Mouse (Mus musculus): ENCODE results near the gene Ager. TPM values are rescaled to one million over a fixed set of nuclear protein-coding genes. Genes with fewer than 3 reads are reported as not detected.

Gene Ager
- polyA plus RNA-seq, 1 experiment from 2014 or later = 3.2 TPM

DNA sequence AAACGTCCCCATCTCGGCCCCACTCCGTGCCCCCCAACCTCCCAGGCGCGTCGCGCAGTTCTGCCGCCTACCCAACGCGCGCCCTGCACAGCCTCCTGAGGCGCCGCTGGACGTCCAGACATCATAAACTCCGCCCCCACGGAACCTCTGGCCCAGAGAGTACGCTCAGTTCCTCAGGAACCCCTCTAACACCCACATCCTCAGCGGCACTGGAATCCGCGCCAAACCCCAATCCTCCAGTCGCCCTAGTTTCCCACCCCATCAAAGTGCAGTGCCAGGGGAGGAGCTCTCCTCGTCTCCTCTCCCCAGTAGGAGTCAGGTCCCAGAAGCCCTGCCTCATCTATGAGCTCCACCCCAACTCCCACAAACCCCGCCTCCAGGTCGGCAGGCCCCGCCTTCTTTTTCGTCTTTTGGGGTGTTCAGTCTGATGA lies 34.6 kb downstream of the Ager start:
- under 1% methylated on average over 26 of the region's 26 CpGs for WGBS (ENCODE audit: insufficient replicate concordance)
- no peak for ATAC-seq (replicated peaks; ENCODE audit: insufficient number of reproducible peaks, low FRiP score, low TSS enrichment)
- Histone ChIP-seq H3K9ac (ENCODE audit: low read depth, low read length) (no peak overlapping the region), H3K27ac (ENCODE audit: low read depth, low read length) (no peak overlapping the region), H3K4me3 (ENCODE audit: low read depth, low read length) (peak overlapping the region; percentile 30), H3K27me3 (ENCODE audit: control insufficient read depth, insufficient read depth, low read length) (peaks cover 51% of the 10 kb centered on the region), H3K4me2 (peak overlapping the region; percentile 60), H3K36me3 (ENCODE audit: control insufficient read depth, insufficient read depth, low read length) (no peaks in the 10 kb centered on the region), H3K4me1 (ENCODE audit: control insufficient read depth, insufficient read depth, low read length) (peaks cover 24% of the 10 kb centered on the region), H3K9me3 (replicated peaks; ENCODE audit: control insufficient read depth, low read length) (no peaks in the 10 kb centered on the region)

DNA sequence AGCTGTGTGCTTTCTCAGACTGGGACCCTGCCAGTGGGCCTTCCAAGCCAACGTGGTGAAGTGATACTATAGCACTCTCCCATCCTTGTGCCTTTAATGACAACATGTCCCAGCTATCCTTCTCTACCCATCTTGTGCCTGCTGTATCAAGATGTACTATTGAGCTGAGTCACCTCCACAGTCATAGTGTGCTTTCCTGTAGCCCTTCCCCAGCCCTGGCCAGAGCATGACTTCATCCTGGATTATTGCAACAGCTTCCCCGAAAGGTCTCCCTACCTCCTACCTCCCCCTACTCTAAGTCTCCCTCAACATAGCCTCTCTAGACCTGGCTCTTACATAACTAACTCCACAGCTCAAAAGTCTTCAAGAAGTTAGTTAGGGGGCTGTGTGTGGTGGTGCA lies 38.0 kb downstream of the Ager start:
- no peak overlapping the region for H3K27ac ChIP-seq (ENCODE audit: low read depth, low read length)
- H3K4me1 ChIP-seq (ENCODE audit: control insufficient read depth, insufficient read depth, low read length) = peaks cover 8% of the 10 kb centered on the region
- H3K27me3 ChIP-seq (ENCODE audit: control insufficient read depth, insufficient read depth, low read length) = peaks cover 33% of the 10 kb centered on the region
- H3K9ac ChIP-seq (ENCODE audit: low read depth, low read length) = no peak overlapping the region
- no peak overlapping the region for H3K4me2 ChIP-seq
- WGBS (ENCODE audit: insufficient replicate concordance) = 64% methylated on average over 2 of the region's 2 CpGs
- no peaks in the 10 kb centered on the region for H3K36me3 ChIP-seq (ENCODE audit: control insufficient read depth, insufficient read depth, low read length)
- no peaks in the 10 kb centered on the region for H3K9me3 ChIP-seq (replicated peaks; ENCODE audit: control insufficient read depth, low read length)
- H3K4me3 ChIP-seq (ENCODE audit: low read depth, low read length) = no peak overlapping the region
- no peak for ATAC-seq (replicated peaks; ENCODE audit: insufficient number of reproducible peaks, low FRiP score, low TSS enrichment)

DNA sequence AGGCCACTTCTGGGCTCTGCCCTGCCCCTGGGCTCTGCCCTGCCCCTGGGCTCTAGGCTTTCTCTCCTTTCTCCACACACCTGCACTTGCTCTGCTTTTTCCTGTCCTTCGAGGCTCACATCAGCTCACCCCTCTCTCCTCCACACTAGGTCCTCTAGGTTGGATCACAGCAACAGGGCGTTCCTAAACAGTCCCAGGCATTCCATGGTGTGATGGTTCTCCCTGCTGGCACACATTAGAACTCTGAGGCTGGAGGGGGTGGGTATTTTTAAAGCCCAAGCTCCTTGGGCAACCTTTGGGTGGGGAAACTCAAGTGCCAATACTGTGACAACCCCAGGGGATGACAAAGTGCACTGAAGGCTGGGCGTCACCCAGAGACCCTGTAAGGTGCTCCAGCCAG lies 39.8 kb downstream of the Ager start:
- no peak overlapping the region for H3K9ac ChIP-seq (ENCODE audit: low read depth, low read length)
- H3K27ac ChIP-seq (ENCODE audit: low read depth, low read length) = no peak overlapping the region
- H3K36me3 ChIP-seq (ENCODE audit: control insufficient read depth, insufficient read depth, low read length) = no peaks in the 10 kb centered on the region
- no peak for ATAC-seq (replicated peaks; ENCODE audit: insufficient number of reproducible peaks, low FRiP score, low TSS enrichment)
- no peak overlapping the region for H3K4me2 ChIP-seq
- H3K4me1 ChIP-seq (ENCODE audit: control insufficient read depth, insufficient read depth, low read length) = no peaks in the 10 kb centered on the region
- 62% methylated on average over 3 of the region's 3 CpGs for WGBS (ENCODE audit: insufficient replicate concordance)
- H3K4me3 ChIP-seq (ENCODE audit: low read depth, low read length) = no peak overlapping the region
- H3K27me3 ChIP-seq (ENCODE audit: control insufficient read depth, insufficient read depth, low read length) = peaks cover 15% of the 10 kb centered on the region
- no peaks in the 10 kb centered on the region for H3K9me3 ChIP-seq (replicated peaks; ENCODE audit: control insufficient read depth, low read length)

DNA sequence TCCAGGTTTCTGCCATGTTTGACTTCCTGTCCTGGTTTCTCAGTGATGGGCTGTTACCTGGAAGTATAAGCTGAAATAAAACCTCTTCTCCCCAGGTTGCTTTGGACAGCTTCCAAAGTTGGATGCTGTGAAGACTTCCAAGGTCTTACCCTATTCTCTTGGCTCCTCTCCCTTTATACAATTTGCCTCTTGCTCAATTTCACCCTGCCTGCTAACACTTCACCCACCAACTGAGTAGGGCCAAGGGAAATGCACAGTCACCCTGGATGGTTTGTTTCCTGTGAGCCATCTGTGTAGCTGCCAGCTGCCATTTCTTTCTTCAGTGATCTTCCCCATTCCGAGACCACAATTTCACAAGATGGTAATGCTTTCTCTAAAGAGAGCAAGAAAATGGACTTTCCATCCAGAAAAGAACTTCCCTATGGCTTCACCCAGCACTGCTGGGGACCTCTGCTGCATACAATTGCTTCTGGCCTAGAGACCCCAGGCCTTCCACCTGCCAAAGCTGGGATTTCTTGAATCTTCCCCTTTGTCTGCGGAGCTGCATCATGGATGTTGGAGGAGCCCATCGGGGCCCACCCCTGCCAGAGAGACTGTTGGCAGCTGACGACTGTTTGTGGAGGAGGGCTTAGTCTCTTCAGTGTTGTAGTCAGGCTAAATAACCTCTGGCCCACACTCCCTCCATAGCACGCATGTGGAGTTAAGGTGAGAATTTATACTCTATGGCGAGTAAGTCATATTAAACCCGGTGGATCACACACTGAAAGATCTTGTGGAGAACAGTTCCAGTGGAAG lies 42.0 kb downstream of the Ager start:
- no peak for ATAC-seq (replicated peaks; ENCODE audit: insufficient number of reproducible peaks, low FRiP score, low TSS enrichment)

DNA sequence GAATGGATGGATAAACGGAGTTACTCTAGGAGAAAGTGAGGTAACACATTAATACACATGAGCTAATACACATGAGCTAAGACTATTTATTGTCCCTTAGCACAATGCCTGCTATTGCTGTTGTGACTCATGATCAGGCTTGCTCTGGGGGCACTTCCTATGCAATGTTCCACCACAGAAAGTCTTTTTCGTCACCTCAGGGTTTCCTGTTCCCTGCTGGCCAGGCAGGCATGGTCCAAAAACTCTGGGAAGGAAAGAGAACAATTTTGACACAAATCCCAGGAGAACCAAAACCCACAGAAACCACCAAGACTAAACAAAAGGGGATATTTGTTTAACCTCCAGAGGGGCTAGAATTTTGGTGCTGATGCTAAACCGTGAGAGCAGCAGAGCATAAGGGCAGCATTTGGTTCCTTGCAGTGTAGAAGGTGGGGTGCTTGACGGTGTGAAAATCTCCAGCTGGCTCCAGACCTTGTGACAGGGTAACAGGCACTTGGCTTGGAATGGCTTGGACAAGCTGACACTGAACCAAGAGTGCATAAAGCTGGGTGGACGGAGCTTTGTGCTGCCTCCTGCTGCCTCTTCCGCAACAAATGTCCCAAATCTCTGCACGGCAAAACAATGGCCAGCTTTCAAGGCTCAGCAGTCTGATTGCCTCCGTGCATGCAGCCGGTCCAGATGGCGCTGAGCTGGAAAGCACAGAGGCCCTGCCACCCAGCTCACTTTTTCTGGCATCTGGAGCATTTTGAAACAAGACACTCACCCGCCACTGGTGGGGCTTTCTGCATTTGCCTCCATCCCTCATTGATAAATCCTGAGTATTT lies 43.3 kb downstream of the Ager start:
- Histone ChIP-seq H3K4me3 (ENCODE audit: low read depth, low read length) (no peak overlapping the region), H3K4me1 (ENCODE audit: control insufficient read depth, insufficient read depth, low read length) (peaks cover 7% of the 10 kb centered on the region; the same call in 1 of the 2 replicates), H3K27me3 (ENCODE audit: control insufficient read depth, insufficient read depth, low read length) (no peaks in the 10 kb centered on the region; the same call in 1 of the 2 replicates), H3K27ac (ENCODE audit: low read depth, low read length) (peak overlapping the region; percentile 37), H3K36me3 (ENCODE audit: control insufficient read depth, insufficient read depth, low read length) (no peaks in the 10 kb centered on the region), H3K9me3 (replicated peaks; ENCODE audit: control insufficient read depth, low read length) (no peaks in the 10 kb centered on the region), H3K4me2 (peak overlapping the region; percentile 8; the same call in 1 of the 2 replicates), H3K9ac (ENCODE audit: low read depth, low read length) (peak overlapping the region; percentile 22; the same call in 1 of the 2 replicates)
- WGBS (ENCODE audit: insufficient replicate concordance) = 15% methylated on average over 11 of the region's 11 CpGs
- ATAC-seq (replicated peaks; ENCODE audit: insufficient number of reproducible peaks, low FRiP score, low TSS enrichment) = no peak

More for the DNA sequence above, 42.0 kb downstream of the Ager start:
- Histone ChIP-seq H3K4me2 (no peak overlapping the region), H3K4me3 (ENCODE audit: low read depth, low read length) (no peak overlapping the region), H3K9me3 (replicated peaks; ENCODE audit: control insufficient read depth, low read length) (no peaks in the 10 kb centered on the region), H3K4me1 (ENCODE audit: control insufficient read depth, insufficient read depth, low read length) (no peaks in the 10 kb centered on the region), H3K27ac (ENCODE audit: low read depth, low read length) (no peak overlapping the region), H3K27me3 (ENCODE audit: control insufficient read depth, insufficient read depth, low read length) (peaks cover 2% of the 10 kb centered on the region; the same call in 1 of the 2 replicates), H3K9ac (ENCODE audit: low read depth, low read length) (no peak overlapping the region), H3K36me3 (ENCODE audit: control insufficient read depth, insufficient read depth, low read length) (no peaks in the 10 kb centered on the region)
- WGBS (ENCODE audit: insufficient replicate concordance) = 70% methylated on average over 7 of the region's 7 CpGs

DNA sequence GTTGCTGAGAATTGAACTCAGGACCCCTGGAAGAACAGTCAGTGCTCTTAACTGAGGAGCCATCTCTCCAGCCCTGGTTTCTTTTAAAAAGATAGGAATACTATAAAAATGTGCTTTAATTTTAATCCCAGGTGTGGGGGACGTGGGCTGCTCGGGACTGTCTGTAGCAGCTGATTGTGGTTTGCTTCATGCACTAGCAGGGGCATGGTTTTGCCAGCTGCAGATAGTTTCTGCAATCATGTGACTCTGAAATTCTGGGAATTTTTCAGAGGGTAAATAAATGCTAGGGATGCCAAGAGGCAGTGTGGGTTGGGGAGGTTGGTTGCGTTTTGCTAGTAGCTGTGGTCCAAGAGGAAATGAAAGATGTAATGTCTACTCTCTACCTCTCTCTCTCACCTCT lies 44.3 kb downstream of the Ager start:
- Histone ChIP-seq H3K27ac (ENCODE audit: low read depth, low read length) (no peak overlapping the region), H3K4me2 (no peak overlapping the region), H3K9me3 (replicated peaks; ENCODE audit: control insufficient read depth, low read length) (no peaks in the 10 kb centered on the region), H3K36me3 (ENCODE audit: control insufficient read depth, insufficient read depth, low read length) (no peaks in the 10 kb centered on the region), H3K4me1 (ENCODE audit: control insufficient read depth, insufficient read depth, low read length) (peaks cover 7% of the 10 kb centered on the region; the same call in 1 of the 2 replicates), H3K27me3 (ENCODE audit: control insufficient read depth, insufficient read depth, low read length) (no peaks in the 10 kb centered on the region), H3K9ac (ENCODE audit: low read depth, low read length) (no peak overlapping the region), H3K4me3 (ENCODE audit: low read depth, low read length) (no peak overlapping the region)
- ATAC-seq (replicated peaks; ENCODE audit: insufficient number of reproducible peaks, low FRiP score, low TSS enrichment) = no peak
- 80% methylated on average over 3 of the region's 3 CpGs for WGBS (ENCODE audit: insufficient replicate concordance)

DNA sequence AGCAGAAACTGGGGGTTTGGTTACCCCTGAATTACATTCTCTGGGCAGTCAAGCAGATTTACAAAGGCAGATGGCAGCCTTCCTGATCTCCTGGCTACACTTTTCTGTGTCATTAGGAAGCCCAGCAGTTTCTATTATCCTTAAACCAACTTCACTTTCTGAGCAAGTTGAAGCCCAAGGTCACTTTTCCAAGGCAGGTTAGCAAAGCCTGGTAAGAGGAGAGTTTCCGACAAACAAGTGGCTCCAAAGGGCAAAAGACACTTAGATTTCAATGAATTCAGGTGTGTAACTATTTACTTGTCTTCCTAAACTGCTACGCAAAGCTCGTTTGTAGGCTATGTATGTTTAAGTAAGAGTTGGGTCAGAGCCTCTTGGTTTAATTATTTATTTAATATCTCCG lies 45.7 kb downstream of the Ager start:
- WGBS (ENCODE audit: insufficient replicate concordance) = 79% methylated on average over 4 of the region's 4 CpGs
- Histone ChIP-seq H3K4me2 (no peak overlapping the region), H3K9ac (ENCODE audit: low read depth, low read length) (no peak overlapping the region), H3K27ac (ENCODE audit: low read depth, low read length) (no peak overlapping the region), H3K9me3 (replicated peaks; ENCODE audit: control insufficient read depth, low read length) (no peaks in the 10 kb centered on the region), H3K4me1 (ENCODE audit: control insufficient read depth, insufficient read depth, low read length) (peaks cover 15% of the 10 kb centered on the region), H3K36me3 (ENCODE audit: control insufficient read depth, insufficient read depth, low read length) (no peaks in the 10 kb centered on the region), H3K4me3 (ENCODE audit: low read depth, low read length) (no peak overlapping the region), H3K27me3 (ENCODE audit: control insufficient read depth, insufficient read depth, low read length) (no peaks in the 10 kb centered on the region)
- no peak for ATAC-seq (replicated peaks; ENCODE audit: insufficient number of reproducible peaks, low FRiP score, low TSS enrichment)

DNA sequence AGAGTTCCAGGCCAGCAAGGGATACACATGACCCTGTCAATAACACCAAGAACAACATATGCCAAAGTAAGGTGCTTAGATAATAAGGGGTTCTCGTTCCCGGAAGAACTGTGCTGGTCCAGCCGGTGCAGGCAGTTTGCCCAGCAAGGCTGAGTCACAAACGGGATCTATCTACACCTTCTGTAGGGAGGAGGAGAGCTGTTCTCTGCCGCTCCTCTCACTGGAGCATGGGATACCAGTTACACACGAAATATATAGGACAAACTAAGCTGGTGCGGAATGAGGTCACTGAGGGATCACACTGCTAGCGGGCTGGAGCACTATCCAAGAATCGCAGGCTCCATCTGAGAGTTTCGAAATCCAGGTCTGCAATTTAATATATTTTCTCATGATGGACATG lies 46.3 kb downstream of the Ager start:
- 74% methylated on average over 10 of the region's 10 CpGs for WGBS (ENCODE audit: insufficient replicate concordance)
- Histone ChIP-seq H3K4me1 (ENCODE audit: control insufficient read depth, insufficient read depth, low read length) (peaks cover 15% of the 10 kb centered on the region), H3K4me2 (no peak overlapping the region), H3K9me3 (replicated peaks; ENCODE audit: control insufficient read depth, low read length) (no peaks in the 10 kb centered on the region), H3K4me3 (ENCODE audit: low read depth, low read length) (no peak overlapping the region), H3K36me3 (ENCODE audit: control insufficient read depth, insufficient read depth, low read length) (no peaks in the 10 kb centered on the region), H3K27me3 (ENCODE audit: control insufficient read depth, insufficient read depth, low read length) (no peaks in the 10 kb centered on the region), H3K9ac (ENCODE audit: low read depth, low read length) (no peak overlapping the region), H3K27ac (ENCODE audit: low read depth, low read length) (no peak overlapping the region)
- ATAC-seq (replicated peaks; ENCODE audit: insufficient number of reproducible peaks, low FRiP score, low TSS enrichment) = no peak

Measured in heart, embryonic 11.5 days (tissue).